Mouse (Mus musculus) heart, embryonic 12.5 days (tissue): Measurements from ENCODE around the gene Adprm. TPM values are rescaled to one million over a fixed set of nuclear protein-coding genes. Genes with fewer than 3 reads are reported as not detected.
"Not testable (repeated sequence)": the region's sequence is repeated elsewhere in the genome, so short reads cannot be mapped to it uniquely, and the experiment has no call there.

Experiments
- ATAC-seq: fragments of 200-750 bp; cut with Nextera tagmentation; 2 replicates; pipeline ENCODE4 v1.8.0; 2017; ENCODE audit warnings: moderate TSS enrichment, moderate library complexity; ENCODE audit not compliant: insufficient number of reproducible peaks, low FRiP score
- H3K27ac ChIP-seq: fragments of 300-500 bp; sonication (generic); 2 replicates; pipeline ENCODE4 v1.5.1; 2016; ENCODE audit warnings: mild to moderate bottlenecking, moderate library complexity; ENCODE audit not compliant: poor library complexity, severe bottlenecking
- H3K27me3 ChIP-seq: fragments of 300-500 bp; sonication (generic); replicated peaks from 2 replicates; pipeline ENCODE4 v1.6.1; 2016; ENCODE audit warnings: mild to moderate bottlenecking, moderate library complexity
- H3K36me3 ChIP-seq: fragments of 300-500 bp; sonication (generic); 2 replicates; pipeline ENCODE4 v1.6.1; 2016; ENCODE audit warnings: mild to moderate bottlenecking, moderate library complexity
- H3K4me1 ChIP-seq: fragments of 300-500 bp; sonication (generic); replicated peaks from 2 replicates; pipeline ENCODE4 v1.6.1; 2016; ENCODE audit warnings: mild to moderate bottlenecking
- H3K4me2 ChIP-seq: fragments of 300-500 bp; sonication (generic); 2 replicates; pipeline ENCODE4 v1.6.1; 2016; ENCODE audit warnings: mild to moderate bottlenecking, moderate library complexity
- H3K4me3 ChIP-seq: fragments of 300-500 bp; sonication (generic); 2 replicates; pipeline ENCODE4 v1.5.1; 2016; ENCODE audit warnings: mild to moderate bottlenecking
- H3K9ac ChIP-seq: fragments of 300-500 bp; sonication (generic); 2 replicates; pipeline ENCODE4 v1.6.1; 2016; ENCODE audit warnings: mild to moderate bottlenecking, moderate library complexity
- H3K9me3 ChIP-seq: fragments of 300-500 bp; sonication (generic); replicated peaks from 2 replicates; pipeline ENCODE4 v1.6.1; 2016; ENCODE audit warnings: mild to moderate bottlenecking, moderate library complexity
- WGBS: fragments of 180-500 bp; shearing (Covaris S2); methylation state at CpG from one replicate; pipeline ENCODE4 v1.1.7; 2016; 5-methylcytosine and 5-hydroxymethylcytosine counted together
- polyA plus RNA-seq: library from polyadenylated mRNA; unstranded; fragments of >200 nt; fragmentation: Nextera tagmentation; extraction: Ambion mirVana; gene quantifications from 2 replicates; pipeline ENCODE4 v1.2.1, GENCODE M21; 2016

Gene Adprm
- polyA plus RNA-seq, 1 experiment from 2014 or later, result 20.1 TPM

GRCm38 (mm10) chr11:67023802-67024340 is 28.5 kb downstream of the Adprm start:
- Histone ChIP-seq H3K27me3 (0 out of 2 replicates have a peak, but pooled peaks cover 9% of the 10 kb centered on the region), H3K36me3 (no peaks in the 10 kb centered on the region), H3K4me2 (no peak overlapping the region), H3K4me1 (0 out of 2 replicates have a peak, but pooled peaks cover 2% of the 10 kb centered on the region), H3K9ac (no peak overlapping the region), H3K9me3 (no peaks in the 10 kb centered on the region), H3K4me3 (no peak overlapping the region), H3K27ac (no peak overlapping the region)
- ATAC-seq, result no peak
- 39% methylated on average over 6 of the region's 6 CpGs for WGBS

GRCm38 (mm10) chr11:67023191-67023590 is 29.2 kb downstream of the Adprm start:
- not testable (repeated sequence) for H3K9ac ChIP-seq, H3K36me3 ChIP-seq
- WGBS, result 48% methylated on average over 1 of the region's 1 CpGs

GRCm38 (mm10) chr11:67022354-67023115 is 29.9 kb downstream of the Adprm start:
- H3K9ac ChIP-seq, result no peak overlapping the region
- peaks cover 14% of the 10 kb centered on the region for H3K27me3 ChIP-seq
- no peaks in the 10 kb centered on the region for H3K36me3 ChIP-seq
- H3K4me3 ChIP-seq, result no peak overlapping the region
- no peak for ATAC-seq
- H3K4me2 ChIP-seq, result no peak overlapping the region
- no peaks in the 10 kb centered on the region for H3K9me3 ChIP-seq
- H3K27ac ChIP-seq, result no peak overlapping the region
- peaks cover 12% of the 10 kb centered on the region; the same call in 1 of the 2 replicates for H3K4me1 ChIP-seq
- 76% methylated on average over 13 of the region's 13 CpGs for WGBS

More at GRCm38 (mm10) chr11:67023191-67023590, 29.2 kb downstream of the Adprm start:
- not testable (repeated sequence) for H3K4me3 ChIP-seq, H3K4me2 ChIP-seq, ATAC-seq, H3K4me1 ChIP-seq, H3K27ac ChIP-seq, H3K9me3 ChIP-seq
- peaks cover 14% of the 10 kb centered on the region for H3K27me3 ChIP-seq

GRCm38 (mm10) chr11:67020948-67021347 is 31.4 kb downstream of the Adprm start:
- no peak for ATAC-seq
- no peaks in the 10 kb centered on the region for H3K36me3 ChIP-seq
- H3K4me3 ChIP-seq, result 0 out of 2 replicates have a peak overlapping the region, but pooled peaks have one; percentile 17
- no peak overlapping the region for H3K9ac ChIP-seq
- H3K4me1 ChIP-seq, result peaks cover 12% of the 10 kb centered on the region; the same call in 1 of the 2 replicates
- no peaks in the 10 kb centered on the region for H3K9me3 ChIP-seq
- 1% methylated on average over 12 of the region's 12 CpGs for WGBS
- H3K4me2 ChIP-seq, result peak overlapping the region; percentile 49
- H3K27me3 ChIP-seq, result peaks cover 14% of the 10 kb centered on the region
- no peak overlapping the region for H3K27ac ChIP-seq

GRCm38 (mm10) chr11:67019711-67020475 is 32.5 kb downstream of the Adprm start:
- Histone ChIP-seq H3K27ac (no peak overlapping the region), H3K4me3 (no peak overlapping the region), H3K36me3 (no peaks in the 10 kb centered on the region), H3K9ac (no peak overlapping the region), H3K4me1 (peaks cover 9% of the 10 kb centered on the region; the same call in 1 of the 2 replicates), H3K27me3 (peaks cover 14% of the 10 kb centered on the region), H3K4me2 (no peak overlapping the region), H3K9me3 (no peaks in the 10 kb centered on the region)
- no peak for ATAC-seq
- WGBS, result 54% methylated on average over 7 of the region's 7 CpGs

GRCm38 (mm10) chr11:67017801-67018591 is 34.4 kb downstream of the Adprm start:
- H3K9me3 ChIP-seq, result no peaks in the 10 kb centered on the region
- no peak overlapping the region; the same call in 1 of the 2 replicates for H3K9ac ChIP-seq
- no peak for ATAC-seq
- peak overlapping the region; percentile 41 for H3K4me2 ChIP-seq
- H3K36me3 ChIP-seq, result no peaks in the 10 kb centered on the region
- 9% methylated on average over 12 of the region's 12 CpGs for WGBS
- no peak overlapping the region for H3K4me3 ChIP-seq
- peaks cover 14% of the 10 kb centered on the region for H3K27me3 ChIP-seq
- no peak overlapping the region for H3K27ac ChIP-seq
- peaks cover 9% of the 10 kb centered on the region; the same call in 1 of the 2 replicates for H3K4me1 ChIP-seq

GRCm38 (mm10) chr11:67011635-67012034 is 40.8 kb downstream of the Adprm start:
- H3K4me2 ChIP-seq, result no peak overlapping the region
- no peaks in the 10 kb centered on the region for H3K9me3 ChIP-seq
- H3K4me1 ChIP-seq, result peaks cover 11% of the 10 kb centered on the region
- H3K4me3 ChIP-seq, result no peak overlapping the region
- 56% methylated on average over 4 of the region's 4 CpGs for WGBS
- ATAC-seq, result no peak
- H3K9ac ChIP-seq, result no peak overlapping the region
- no peaks in the 10 kb centered on the region for H3K27me3 ChIP-seq
- H3K36me3 ChIP-seq, result no peaks in the 10 kb centered on the region
- H3K27ac ChIP-seq, result no peak overlapping the region

- ATAC-seq, result no peak
- Histone ChIP-seq H3K36me3 (no peaks in the 10 kb centered on the region), H3K4me3 (no peak overlapping the region), H3K9me3 (no peaks in the 10 kb centered on the region), H3K27me3 (no peaks in the 10 kb centered on the region), H3K4me1 (peaks cover 11% of the 10 kb centered on the region), H3K4me2 (0 out of 2 replicates have a peak overlapping the region, but pooled peaks have one; percentile 14), H3K9ac (no peak overlapping the region), H3K27ac (no peak overlapping the region)
- 8% methylated on average over 8 of the region's 8 CpGs for WGBS
These were observed 42.0 kb downstream of the Adprm start for GRCm38 (mm10) chr11:67010430-67010829.

GRCm38 (mm10) chr11:67008528-67008927 is 43.9 kb downstream of the Adprm start:
- no peak for ATAC-seq
- no peaks in the 10 kb centered on the region for H3K36me3 ChIP-seq
- 96% methylated on average over 4 of the region's 4 CpGs for WGBS
- H3K4me2 ChIP-seq, result no peak overlapping the region
- H3K4me1 ChIP-seq, result peaks cover 11% of the 10 kb centered on the region
- H3K9me3 ChIP-seq, result no peaks in the 10 kb centered on the region
- no peak overlapping the region for H3K9ac ChIP-seq
- H3K4me3 ChIP-seq, result no peak overlapping the region
- H3K27ac ChIP-seq, result no peak overlapping the region
- no peaks in the 10 kb centered on the region for H3K27me3 ChIP-seq

GRCm38 (mm10) chr11:67007961-67008360 is 44.4 kb downstream of the Adprm start:
- no peak for ATAC-seq
- Histone ChIP-seq H3K27ac (no peak overlapping the region), H3K4me1 (peaks cover 11% of the 10 kb centered on the region), H3K4me2 (no peak overlapping the region), H3K4me3 (no peak overlapping the region), H3K9me3 (no peaks in the 10 kb centered on the region), H3K36me3 (no peaks in the 10 kb centered on the region), H3K9ac (no peak overlapping the region), H3K27me3 (no peaks in the 10 kb centered on the region)
- WGBS, result 85% methylated on average over 8 of the region's 8 CpGs
